Mouse (Mus musculus): ENCODE measurements around the gene Hcfc1r1. TPM values are rescaled to one million over a fixed set of nuclear protein-coding genes. Genes with fewer than 3 reads are reported as not detected.

Hcfc1r1 gene
- 100 to 1,000 TPM; 128 to 137 (median 134) TPM for total RNA-seq (2022)

GRCm38 (mm10) chr17:23673424-23674073 is at the start of gene Hcfc1r1, which contains the start of gene Thoc6:
Gene Hcfc1r1, plus strand, starts transcription at chr17:23673596.
Gene Thoc6, minus strand, starts transcription at chr17:23673882.
- peak; percentile 95 to 97 for DNase-seq (ENCODE audit: low spot score in 2 of 2)

- no peak for DNase-seq (ENCODE audit: low spot score in 2 of 2)
Observed at GRCm38 (mm10) chr17:23627813-23628212, 45.6 kb upstream of the Hcfc1r1 start.

GRCm38 (mm10) chr17:23630195-23631020 is 43.0 kb upstream of the Hcfc1r1 start:
- peak; percentile 72 for DNase-seq (ENCODE audit: low spot score in 2 of 2)

GRCm38 (mm10) chr17:23631241-23631640 is 42.2 kb upstream of the Hcfc1r1 start:
- no peak for DNase-seq (ENCODE audit: low spot score in 2 of 2)

GRCm38 (mm10) chr17:23644613-23645495 is 28.5 kb upstream of the Hcfc1r1 start, which contains the start of gene Mmp25:
Gene Mmp25, minus strand, starts transcription at chr17:23645277.
- DNase-seq (ENCODE audit: low spot score in 2 of 2) = no peak

GRCm38 (mm10) chr17:23645894-23646293 is 27.5 kb upstream of the Hcfc1r1 start:
- DNase-seq (ENCODE audit: low spot score in 2 of 2) = no peak

- DNase-seq (ENCODE audit: low spot score in 2 of 2) = no peak
Observed at GRCm38 (mm10) chr17:23651363-23651762, 22.0 kb upstream of the Hcfc1r1 start.

GRCm38 (mm10) chr17:23653324-23653723 is 20.1 kb upstream of the Hcfc1r1 start:
- DNase-seq (ENCODE audit: low spot score in 2 of 2) = no peak

- no peak for DNase-seq (ENCODE audit: low spot score in 2 of 2)
Observed at GRCm38 (mm10) chr17:23654001-23654400, 19.4 kb upstream of the Hcfc1r1 start.

GRCm38 (mm10) chr17:23654410-23654809 is 19.0 kb upstream of the Hcfc1r1 start:
- DNase-seq (ENCODE audit: low spot score in 2 of 2) = no peak

- no peak for DNase-seq (ENCODE audit: low spot score in 2 of 2)
Observed at GRCm38 (mm10) chr17:23658450-23658849, 14.9 kb upstream of the Hcfc1r1 start.

- DNase-seq (ENCODE audit: low spot score in 2 of 2) = no peak
Observed at GRCm38 (mm10) chr17:23660117-23660875, 13.1 kb upstream of the Hcfc1r1 start, which contains the start of gene Bicdl2. Gene Bicdl2, plus strand, starts transcription at chr17:23660506.

- no peak for DNase-seq (ENCODE audit: low spot score in 2 of 2)
Observed at GRCm38 (mm10) chr17:23660876-23661200, 12.6 kb upstream of the Hcfc1r1 start.

GRCm38 (mm10) chr17:23661526-23661925 is 11.9 kb upstream of the Hcfc1r1 start:
- no peak for DNase-seq (ENCODE audit: low spot score in 2 of 2)

- no peak for DNase-seq (ENCODE audit: low spot score in 2 of 2)
Observed at GRCm38 (mm10) chr17:23664556-23665021, 8.8 kb upstream of the Hcfc1r1 start.

GRCm38 (mm10) chr17:23665511-23665910 is 7.9 kb upstream of the Hcfc1r1 start:
- no peak for DNase-seq (ENCODE audit: low spot score in 2 of 2)

- DNase-seq (ENCODE audit: low spot score in 2 of 2) = no peak
Observed at GRCm38 (mm10) chr17:23670516-23671074, 2.8 kb upstream of the Hcfc1r1 start.

- no peak for DNase-seq (ENCODE audit: low spot score in 2 of 2)
Observed at GRCm38 (mm10) chr17:23671519-23671918, 1.9 kb upstream of the Hcfc1r1 start.

GRCm38 (mm10) chr17:23672761-23673160 is 635 bp upstream of the Hcfc1r1 start:
- no peak for DNase-seq (ENCODE audit: low spot score in 2 of 2)

GRCm38 (mm10) chr17:23674271-23674952 is 1.0 kb downstream of the Hcfc1r1 start:
- no peak for DNase-seq (ENCODE audit: low spot score in 2 of 2)
